Mouse (Mus musculus) ES-E14 (cell line): ENCODE results near the gene Ppfia2.

Source experiments
- HCFC1 ChIP-seq: IDR thresholded peaks from 2 replicates; pipeline ENCODE4 v1.6.1; 2012; ENCODE audit warnings: low read length, inconsistent platforms, borderline replicate concordance; ENCODE audit not compliant: insufficient read depth
- MAFK ChIP-seq: IDR thresholded peaks from 2 replicates; pipeline ENCODE4 v1.6.1; 2014; ENCODE audit warnings: mild to moderate bottlenecking, low read depth, low read length, inconsistent platforms; ENCODE audit not compliant: insufficient read depth
- ZNF384 ChIP-seq: IDR thresholded peaks from 2 replicates; pipeline ENCODE4 v1.6.1; 2012; ENCODE audit warnings: low read depth, low read length, inconsistent platforms

DNA sequence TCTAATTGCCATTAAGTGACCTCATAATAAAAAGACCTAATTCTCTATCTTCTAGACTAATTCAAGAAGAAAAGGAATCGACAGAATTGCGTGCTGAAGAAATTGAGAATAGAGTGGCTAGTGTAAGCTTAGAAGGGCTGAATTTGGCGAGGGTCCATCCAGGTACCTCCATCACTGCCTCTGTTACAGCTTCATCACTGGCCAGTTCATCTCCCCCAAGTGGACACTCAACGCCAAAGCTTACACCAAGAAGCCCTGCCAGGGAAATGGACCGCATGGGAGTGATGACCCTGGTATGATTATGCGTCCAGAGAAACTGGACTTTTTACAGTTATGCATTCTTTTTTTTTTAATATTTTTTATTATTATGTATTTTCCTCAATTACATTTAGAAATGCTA is 388.0 kb downstream of the Ppfia2 start:
- TF ChIP-seq MAFK (no peak), ZNF384 (no peak), HCFC1 (no peak)
